Mouse (Mus musculus) liver, adult 2 months (tissue): ENCODE measurements around the gene Mkks. TPM values are rescaled to one million over a fixed set of nuclear protein-coding genes. Genes with fewer than 3 reads are reported as not detected.

Experiments
- DNase-seq: peaks from one replicate; pipeline ENCODE4 v3.0.0-alpha.2; 2011; ENCODE audit warnings: low read depth, low spot score; ENCODE audit errors: extremely low read depth
- H3K27ac ChIP-seq: fragments of 200-500 bp; replicated peaks from 2 replicates; pipeline ENCODE4 v1.5.1; 2012; ENCODE audit warnings: low read depth, mild to moderate bottlenecking, control low read depth, inconsistent platforms, low read length; ENCODE audit not compliant: insufficient read depth
- H3K27me3 ChIP-seq: fragments of 200-500 bp; 2 replicates; pipeline ENCODE4 v1.6.1; 2012; ENCODE audit warnings: mild to moderate bottlenecking, moderate library complexity, low read length, inconsistent platforms; ENCODE audit not compliant: control insufficient read depth, insufficient read depth
- H3K36me3 ChIP-seq: fragments of 200-500 bp; 2 replicates; pipeline ENCODE4 v1.6.1; 2012; ENCODE audit warnings: low read length, inconsistent platforms; ENCODE audit not compliant: control insufficient read depth, insufficient read depth
- H3K4me1 ChIP-seq: fragments of 200-500 bp; 2 replicates; pipeline ENCODE4 v1.6.1; 2011; ENCODE audit warnings: low read length; ENCODE audit not compliant: control insufficient read depth, insufficient read depth
- H3K4me3 ChIP-seq: fragments of 200-500 bp; 2 replicates; pipeline ENCODE4 v1.5.1; 2011; ENCODE audit warnings: low read depth, mild to moderate bottlenecking, control low read depth, low read length, moderate library complexity; ENCODE audit not compliant: insufficient read depth
- H3K79me2 ChIP-seq: fragments of 200-500 bp; 2 replicates; pipeline ENCODE4 v1.6.1; 2012; ENCODE audit warnings: inconsistent platforms, mild to moderate bottlenecking, low read length, moderate library complexity; ENCODE audit not compliant: control insufficient read depth, insufficient read depth
- H3K9ac ChIP-seq: fragments of 200-500 bp; 2 replicates; pipeline ENCODE4 v1.6.1; 2012; ENCODE audit warnings: low read depth, mild to moderate bottlenecking, control low read depth, inconsistent platforms, low read length
- CTCF ChIP-seq: fragments of 200-500 bp; IDR thresholded peaks from 2 replicates; pipeline ENCODE4 v1.5.1; 2011; ENCODE audit warnings: low read depth, low read length, control low read depth
- POLR2A ChIP-seq: fragments of 200-500 bp; IDR thresholded peaks from 2 replicates; pipeline ENCODE4 v1.6.1; 2011; ENCODE audit warnings: low read length, control low read depth; ENCODE audit not compliant: insufficient read depth; ENCODE audit errors: extremely low read depth
- WGBS: fragments of 180-500 bp; shearing (Covaris S2); methylation state at CpG from one replicate; pipeline ENCODE4 v1.1.7; 2018; 5-methylcytosine and 5-hydroxymethylcytosine counted together
- polyA plus RNA-seq: library from polyadenylated mRNA; depleted of rRNA; stranded (reverse); fragments of >200 nt; gene quantifications from 2 replicates; pipeline ENCODE4 v1.2.3, GENCODE M21; 2012; rRNA removed
- total RNA-seq: library from RNA; depleted of rRNA; stranded (reverse); fragments of >200 nt; gene quantifications from 2 replicates; pipeline ENCODE4 v1.2.3, GENCODE M21; 2014; rRNA removed

Mkks gene
- total and polyA plus RNA-seq, 2 experiments, result 3.8 to 17.2 TPM

DNA sequence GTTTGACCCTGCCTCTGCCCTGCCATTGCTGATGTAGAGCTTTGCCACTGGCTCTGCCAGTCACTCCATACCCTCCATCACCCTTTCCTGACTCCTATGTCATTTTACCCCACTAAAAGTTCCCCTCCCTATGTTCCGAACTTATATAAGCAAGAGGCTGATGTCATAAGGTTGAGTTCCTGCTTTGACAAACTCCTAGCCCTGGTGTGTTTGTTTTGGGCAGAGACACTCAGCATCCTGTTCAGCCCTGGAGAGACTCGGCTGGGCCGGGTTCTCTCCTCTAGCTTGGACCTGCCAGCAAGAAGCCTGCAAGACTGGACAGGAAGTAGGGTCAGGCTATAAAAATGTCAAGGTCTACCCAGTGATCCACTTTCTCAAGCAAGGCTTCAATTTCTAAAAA, 58.3 kb downstream of the Mkks start:
- DNase-seq, result no peak
- no peaks in the 10 kb centered on the region for H3K36me3 ChIP-seq
- no peaks in the 10 kb centered on the region for H3K4me1 ChIP-seq
- H3K4me3 ChIP-seq, result no peak overlapping the region
- H3K27me3 ChIP-seq, result no peaks in the 10 kb centered on the region
- H3K79me2 ChIP-seq, result no peaks in the 10 kb centered on the region
- H3K9ac ChIP-seq, result no peak overlapping the region
- WGBS, result 66% methylated on average over 3 of the region's 3 CpGs
- TF ChIP-seq CTCF, result no peak
- no peak for TF ChIP-seq POLR2A
- H3K27ac ChIP-seq, result no peak overlapping the region

DNA sequence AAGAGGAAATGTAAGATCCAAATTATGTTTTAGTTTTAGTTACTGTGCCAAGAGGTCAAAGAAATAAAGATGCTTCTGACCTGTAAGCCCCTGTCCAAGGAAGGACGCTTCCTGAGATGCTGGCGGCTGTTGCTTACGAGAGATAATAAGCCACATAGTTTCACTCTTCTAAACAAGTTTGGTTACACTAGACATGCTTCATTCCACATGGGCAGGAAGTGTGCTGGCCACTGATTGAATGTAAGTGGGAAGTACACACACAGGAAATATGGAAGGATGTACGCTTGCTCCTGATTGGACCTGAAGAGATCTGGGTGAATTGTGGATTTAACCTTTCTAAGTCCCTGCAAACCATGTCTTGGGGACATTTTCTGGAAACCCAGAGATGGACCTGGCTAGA, 63.6 kb downstream of the Mkks start:
- 67% methylated on average over 4 of the region's 4 CpGs for WGBS
- H3K9ac ChIP-seq, result no peak overlapping the region
- no peaks in the 10 kb centered on the region for H3K27me3 ChIP-seq
- no peaks in the 10 kb centered on the region for H3K4me1 ChIP-seq
- no peak overlapping the region for H3K4me3 ChIP-seq
- no peak for DNase-seq
- TF ChIP-seq CTCF (no peak), POLR2A (no peak)
- H3K27ac ChIP-seq, result no peak overlapping the region
- no peaks in the 10 kb centered on the region for H3K36me3 ChIP-seq
- no peaks in the 10 kb centered on the region for H3K79me2 ChIP-seq

Other genes with a start within 250 kb of the Mkks start
- 0.09 and 0.60 TPM in 2 replicates for gene Snap25, start 177.9 kb downstream of the Mkks start, total RNA-seq
- not detected in 2 replicates for gene Snap25, start 177.9 kb downstream of the Mkks start, polyA plus RNA-seq
- not detected in 2 replicates for gene AL731706.2, start 5.7 kb downstream of the Mkks start, total RNA-seq
- gene AL731706.2, start 5.7 kb downstream of the Mkks start, polyA plus RNA-seq, result not detected in 2 replicates
- gene Slx4ip, start 171 bp downstream of the Mkks start, total RNA-seq, result 1.5 and 1.8 TPM in 2 replicates
- 0.18 and 0.46 TPM in 2 replicates for gene Slx4ip, start 171 bp downstream of the Mkks start, polyA plus RNA-seq
- 1.8 TPM in 1 of 2 replicates, not detected in the other for gene AL731706.1, start within 50 bp of the Mkks start, total RNA-seq
- gene AL731706.1, start within 50 bp of the Mkks start, polyA plus RNA-seq, result 6.1 and 8.0 TPM in 2 replicates
- 2.2 and 3.2 TPM in 2 replicates for gene Jag1, start 225.3 kb upstream of the Mkks start, total RNA-seq
- gene Jag1, start 225.3 kb upstream of the Mkks start, polyA plus RNA-seq, result 0.58 and 0.84 TPM in 2 replicates